Mouse (Mus musculus): ENCODE results near the gene Esp3.
"Not testable (repeated sequence)": the region's sequence is repeated elsewhere in the genome, so short reads cannot be mapped to it uniquely, and the experiment has no call there.

Gene Esp3

GRCm38 (mm10) chr17:40631775-40632174 lies at the start of gene Esp3:
TSS of gene Esp3 (plus strand) at chr17:40632075.
- TF ChIP-seq GATA4 (IDR thresholded peaks at IDR 0.05; ENCODE audit: insufficient replicate concordance, low read length) = not testable (repeated sequence)

DNA sequence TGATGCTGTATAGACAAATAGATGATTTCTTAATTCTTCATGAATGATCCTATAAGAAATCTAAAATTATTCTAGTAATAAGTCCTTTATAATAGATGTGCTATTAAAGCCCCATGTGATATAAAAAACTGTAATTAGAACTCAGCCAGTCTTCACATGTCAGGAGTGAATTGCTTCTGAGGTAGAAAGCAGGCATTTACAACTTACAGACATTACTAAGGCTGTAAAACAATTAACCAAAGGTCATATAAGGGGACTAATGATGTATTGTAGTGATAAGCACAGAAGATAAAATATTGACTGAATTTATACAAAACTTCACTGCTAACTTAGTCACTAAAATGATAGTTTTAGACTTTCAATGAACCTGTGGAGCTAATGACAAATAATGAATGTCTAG lies 40.6 kb upstream of the Esp3 start:
- no peak for TF ChIP-seq GATA4 (IDR thresholded peaks at IDR 0.05; ENCODE audit: insufficient replicate concordance, low read length)

DNA sequence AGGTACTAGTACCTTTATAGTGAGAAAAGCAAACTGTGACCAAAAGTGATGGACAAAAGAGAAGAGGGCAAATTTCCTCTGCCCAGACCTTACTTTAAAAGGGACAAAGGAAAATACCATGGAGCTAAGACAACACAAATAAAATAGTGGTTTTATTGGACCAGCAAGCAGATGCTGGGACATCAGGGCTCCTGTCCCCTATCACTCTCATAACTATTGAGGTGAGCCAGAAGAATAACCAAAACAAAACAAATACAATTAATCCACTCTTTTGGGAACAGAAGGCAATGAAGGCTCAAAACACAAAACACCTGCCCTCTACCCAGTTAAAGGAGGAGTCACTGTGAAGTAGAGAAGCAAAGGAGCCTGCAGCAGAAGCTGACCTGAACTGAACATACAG lies 33.6 kb upstream of the Esp3 start, which contains the start of gene Esp4:
TSS of gene Esp4 (plus strand) at position 301 of the 400 bp plus-strand sequence.
- TF ChIP-seq GATA4 (IDR thresholded peaks at IDR 0.05; ENCODE audit: insufficient replicate concordance, low read length) = no peak

All from liver, adult (tissue).